Mouse (Mus musculus) adrenal gland, adult (tissue): ENCODE measurements around the gene App.

Experiments used
- DNase-seq, 2 experiments: peaks; one replicate each; pipeline ENCODE4 v3.0.0; 2022 to 2023; ENCODE audit warnings: low spot score in 1 of 2; ENCODE audit not compliant: inconsistent age in 2 of 2

App gene

GRCm38 (mm10) chr16:85127661-85128346 is 45.8 kb downstream of the App start:
- no peak for DNase-seq

GRCm38 (mm10) chr16:85124649-85125048 is 48.9 kb downstream of the App start:
- no peak for DNase-seq

GRCm38 (mm10) chr16:85121983-85122382 is 51.6 kb downstream of the App start:
- peak; percentile 6 to 83 for DNase-seq

GRCm38 (mm10) chr16:85118916-85119315 is 54.6 kb downstream of the App start:
- DNase-seq, result no peak

GRCm38 (mm10) chr16:85117541-85117940 is 56.0 kb downstream of the App start:
- peak; percentile 3 to 52 for DNase-seq

- DNase-seq, result peak in 1 of 2 experiments; percentile 40
Observed at GRCm38 (mm10) chr16:85115837-85116236, 57.7 kb downstream of the App start.

GRCm38 (mm10) chr16:85114742-85115141 is 58.8 kb downstream of the App start:
- no peak for DNase-seq

- DNase-seq, result no peak
Observed at GRCm38 (mm10) chr16:85113941-85114340, 59.6 kb downstream of the App start.

- DNase-seq, result peak in 1 of 2 experiments; percentile 33
Observed at GRCm38 (mm10) chr16:85112254-85112653, 61.3 kb downstream of the App start.

GRCm38 (mm10) chr16:85110428-85110827 is 63.1 kb downstream of the App start:
- no peak for DNase-seq

- DNase-seq, result no peak
Observed at GRCm38 (mm10) chr16:85108486-85108885, 65.1 kb downstream of the App start.

GRCm38 (mm10) chr16:85106644-85107323 is 66.8 kb downstream of the App start:
- no peak for DNase-seq

GRCm38 (mm10) chr16:85105603-85106002 is 68.0 kb downstream of the App start:
- no peak for DNase-seq

GRCm38 (mm10) chr16:85103116-85103787 is 70.3 kb downstream of the App start:
- DNase-seq, result peak in 1 of 2 experiments; percentile 49

- peak in 1 of 2 experiments; percentile 58 for DNase-seq
Observed at GRCm38 (mm10) chr16:85101544-85101943, 72.0 kb downstream of the App start.

- DNase-seq, result peak in 1 of 2 experiments; percentile 59
Observed at GRCm38 (mm10) chr16:85100806-85101205, 72.8 kb downstream of the App start.

GRCm38 (mm10) chr16:85099487-85099886 is 74.1 kb downstream of the App start:
- DNase-seq, result peak in 1 of 2 experiments; percentile 26

- no peak for DNase-seq
Observed at GRCm38 (mm10) chr16:85099044-85099443, 74.5 kb downstream of the App start.

GRCm38 (mm10) chr16:85096396-85096795 is 77.2 kb downstream of the App start:
- peak in 1 of 2 experiments; percentile 17 for DNase-seq

GRCm38 (mm10) chr16:85095923-85096322 is 77.6 kb downstream of the App start:
- peak in 1 of 2 experiments; percentile 17 for DNase-seq

- no peak for DNase-seq
Observed at GRCm38 (mm10) chr16:85092644-85093091, 80.9 kb downstream of the App start.

- no peak for DNase-seq
Observed at GRCm38 (mm10) chr16:85092183-85092582, 81.4 kb downstream of the App start.
